Mouse (Mus musculus) left cerebral cortex, postnatal 4 days (tissue): ENCODE measurements around the gene Prtn3. TPM values are rescaled to one million over a fixed set of nuclear protein-coding genes. Genes with fewer than 3 reads are reported as not detected.
A peak's percentile ranks its signal among the peaks of the same experiment; 100 is the strongest.

ENCODE experiments used
- DNase-seq: peaks from one replicate; pipeline ENCODE4 v3.0.0-alpha.2; 2022
- intact Hi-C: fragments of 180-260 bp; cut with DNase I; formaldehyde crosslinking; loops from one replicate; pipeline ENCODE4 v1.15.1; 2025
- total RNA-seq, 2 experiments: library from RNA; stranded (reverse); gene quantifications; 2 replicates each; pipeline ENCODE4 v1.2.3; 2021

The Prtn3 gene
- total RNA-seq: 1 to 10 TPM; 6.9 to 7.0 TPM

DNA sequence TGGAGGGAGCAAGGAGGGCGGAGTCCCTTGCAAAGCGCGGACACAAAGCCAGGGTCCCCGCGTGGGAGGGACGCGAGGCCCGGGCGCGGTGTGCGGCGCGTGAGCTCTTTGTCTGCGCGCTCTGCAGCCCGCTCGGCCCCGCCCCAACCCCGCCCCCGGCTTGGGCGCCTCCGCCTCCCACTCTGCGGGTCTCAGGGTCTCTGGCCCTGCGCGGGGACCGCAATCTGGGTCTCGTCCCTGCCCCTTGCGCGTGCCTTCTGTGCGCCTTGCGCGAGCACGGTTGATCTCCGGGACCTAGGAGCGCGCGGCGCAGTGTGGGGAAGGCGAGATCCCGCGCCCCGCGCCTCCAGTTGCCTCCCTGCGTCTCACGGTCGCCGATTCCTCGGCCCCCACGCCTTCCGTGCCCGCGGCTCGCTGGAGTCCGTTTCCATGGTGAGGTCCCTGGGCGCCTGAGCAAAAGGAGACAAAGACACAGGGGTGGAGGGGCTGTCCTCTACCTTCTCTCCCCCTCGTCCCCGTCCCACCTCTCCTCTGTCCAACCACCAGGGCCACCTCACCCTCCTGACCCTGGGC, at the start of gene Prtn3, which contains the start of gene Plppr3:
Gene Prtn3 (plus strand): TSS at position 187 of the 573 bp plus-strand sequence.
Gene Plppr3 (minus strand): TSS at position 345 of the 573 bp plus-strand sequence.
- peak; percentile 89 for DNase-seq
- intact Hi-C loops: no loop called here

DNA sequence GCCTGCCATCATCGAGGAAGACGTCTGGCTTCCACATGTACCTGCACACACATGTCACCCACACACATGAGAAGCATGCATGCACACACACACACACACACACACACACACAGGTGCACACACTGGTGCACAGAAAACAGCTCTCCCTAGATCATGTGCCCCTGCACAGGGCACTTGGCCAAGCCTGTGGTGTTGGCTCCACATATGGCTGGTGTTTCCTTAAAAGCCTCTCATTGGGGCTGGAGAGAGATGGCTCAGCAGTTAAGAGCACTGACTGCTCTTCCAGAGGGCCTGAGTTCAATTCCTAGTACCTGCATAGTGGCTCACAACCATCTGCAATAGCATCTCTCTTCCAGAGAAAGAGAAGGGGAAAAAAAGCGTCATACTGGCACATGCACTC, 42.7 kb upstream of the Prtn3 start:
- intact Hi-C loops: loop anchor here (10.0 kb wide), 1 partner anchor 93 kb away; the partner anchor contains the start of genes Arid3a and R3hdm4
- DNase-seq: no peak

DNA sequence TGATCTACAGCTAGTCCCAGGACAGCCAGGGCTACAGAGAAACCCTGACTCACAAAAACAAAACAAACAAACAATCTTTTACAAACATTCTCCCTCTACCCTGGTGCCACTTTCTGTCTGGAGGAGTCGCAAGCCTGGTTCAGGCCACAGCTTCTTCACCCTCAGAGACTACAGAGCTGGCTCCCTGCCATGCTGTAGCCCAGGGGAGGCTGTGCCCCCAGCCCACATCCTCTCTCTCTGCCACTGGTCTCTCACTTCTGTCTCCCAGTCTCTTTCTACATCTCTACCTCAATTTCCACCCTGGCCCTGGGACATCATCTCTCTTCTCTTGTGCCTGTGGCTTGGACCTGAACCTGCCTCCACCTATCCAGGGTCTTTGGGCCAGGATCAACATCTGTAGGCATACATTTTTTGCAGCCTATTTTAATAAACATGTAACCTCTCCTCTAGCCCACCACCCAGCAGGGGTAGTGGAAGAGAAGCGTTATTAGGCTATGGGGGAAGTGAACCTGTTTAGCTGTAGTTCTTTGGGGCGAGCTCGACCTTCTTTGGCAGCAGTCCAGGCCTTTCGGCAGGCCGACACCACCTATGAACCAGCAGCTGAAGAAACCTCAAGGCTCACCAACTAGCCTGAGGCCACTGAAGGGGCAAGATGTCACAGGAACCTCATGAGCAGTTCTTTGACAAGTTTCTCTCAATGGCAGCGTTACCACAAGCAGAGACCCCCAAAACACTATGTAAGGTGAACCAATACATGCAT, 42.1 kb upstream of the Prtn3 start:
- DNase-seq: no peak
- intact Hi-C loops: loop anchor here (10.0 kb wide), 1 partner anchor 93 kb away; the partner anchor contains the start of genes Arid3a and R3hdm4

DNA sequence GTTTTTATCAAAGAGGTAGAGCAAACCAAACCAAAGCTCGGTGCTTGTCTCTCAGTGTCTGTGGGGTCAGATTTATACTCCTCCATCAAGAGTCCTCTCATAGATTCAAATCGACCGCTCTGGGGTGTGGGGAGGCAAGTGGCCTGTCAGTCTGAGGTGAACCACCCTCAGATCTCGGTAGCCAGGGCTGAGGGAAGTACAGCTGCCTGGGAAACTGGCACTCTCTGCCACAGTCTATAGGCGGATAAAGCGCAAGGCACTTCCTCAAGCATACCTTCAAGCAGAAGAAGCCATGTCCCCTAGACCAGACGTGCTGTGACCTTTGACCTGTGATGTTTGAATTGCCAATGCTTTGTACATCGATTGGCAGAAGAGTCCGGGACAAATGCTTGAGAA, 41.5 kb upstream of the Prtn3 start:
- no peak for DNase-seq
- intact Hi-C loops: loop anchor here (10.0 kb wide), 1 partner anchor 92 kb away; the partner anchor contains the start of genes Arid3a and R3hdm4

DNA sequence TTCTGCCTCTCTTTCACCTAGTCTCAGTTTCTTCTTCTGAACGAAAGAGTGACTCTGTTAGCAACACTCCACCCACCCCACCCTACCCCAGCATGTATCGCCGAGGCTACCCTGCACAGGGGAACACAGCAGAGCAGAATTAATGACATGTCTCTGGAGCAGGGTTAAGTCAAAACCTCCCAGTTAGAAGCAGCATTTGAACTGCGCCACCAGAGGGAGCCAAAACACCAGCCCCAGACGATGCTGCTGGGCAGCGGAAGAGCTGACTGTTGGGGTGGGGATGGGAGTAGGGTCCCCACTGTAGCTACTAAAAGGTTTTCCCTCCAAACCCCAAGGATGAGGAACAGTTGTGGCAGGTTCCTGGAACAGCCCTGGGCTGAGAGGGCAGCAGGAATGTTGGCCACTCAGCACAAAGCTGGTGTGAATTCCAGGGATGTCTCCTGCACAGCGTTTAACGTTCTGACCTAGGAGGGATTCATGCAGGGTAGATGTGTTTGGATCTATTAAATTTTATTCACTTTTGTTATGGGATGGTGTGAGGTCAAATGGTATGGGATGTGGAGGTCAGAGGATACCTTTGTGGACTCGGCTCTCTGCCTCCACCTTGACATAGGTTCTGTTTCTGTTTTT, 39.4 kb upstream of the Prtn3 start:
- intact Hi-C loops: loop anchor here (10.0 kb wide), 1 partner anchor 90 kb away; the partner anchor contains the start of genes Arid3a and R3hdm4
- DNase-seq: peak; percentile 84

DNA sequence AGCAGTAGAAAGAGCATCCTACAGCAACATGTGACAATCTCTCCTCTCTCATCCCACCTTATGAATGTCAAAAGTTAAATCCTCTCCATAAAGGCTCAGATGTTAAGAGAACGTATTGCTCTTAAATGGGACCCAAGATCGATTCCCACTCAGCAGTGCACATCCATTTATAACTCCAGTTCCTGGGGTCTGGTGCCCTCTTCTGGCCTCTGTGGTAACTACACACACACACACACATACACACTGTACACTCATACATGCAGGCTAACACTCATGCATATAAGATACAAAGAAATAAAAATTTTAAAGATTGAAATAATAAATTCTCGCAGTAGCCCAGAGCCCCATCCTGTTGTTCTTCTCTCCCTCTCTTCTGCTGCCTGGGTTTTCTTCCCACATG, 37.4 kb upstream of the Prtn3 start:
- DNase-seq: no peak
- intact Hi-C loops: loop anchor here (10.0 kb wide), 1 partner anchor 88 kb away; the partner anchor contains the start of genes Arid3a and R3hdm4

DNA sequence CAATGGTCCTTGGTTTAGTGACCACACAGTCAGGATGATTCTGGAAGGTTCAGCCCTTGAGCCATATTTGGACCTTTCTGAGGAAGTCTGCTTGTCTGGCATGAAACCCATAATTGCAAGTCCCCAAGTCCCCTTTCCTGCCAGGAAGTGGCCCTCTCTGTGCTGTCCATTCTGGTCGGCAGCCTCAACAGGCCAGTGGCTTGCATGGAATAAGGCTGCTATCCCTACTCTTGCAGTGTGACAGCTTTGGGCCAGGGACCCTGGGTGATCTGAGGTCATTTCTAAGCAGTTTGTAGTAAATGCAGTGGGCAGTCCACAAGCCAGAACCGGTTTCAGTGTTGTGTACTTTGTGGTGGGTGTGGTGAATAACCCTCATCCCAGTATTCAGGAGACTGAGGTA, 36.1 kb upstream of the Prtn3 start:
- DNase-seq: no peak
- intact Hi-C loops: loop anchor here (10.0 kb wide), 1 partner anchor 87 kb away; the partner anchor contains the start of genes Arid3a and R3hdm4

DNA sequence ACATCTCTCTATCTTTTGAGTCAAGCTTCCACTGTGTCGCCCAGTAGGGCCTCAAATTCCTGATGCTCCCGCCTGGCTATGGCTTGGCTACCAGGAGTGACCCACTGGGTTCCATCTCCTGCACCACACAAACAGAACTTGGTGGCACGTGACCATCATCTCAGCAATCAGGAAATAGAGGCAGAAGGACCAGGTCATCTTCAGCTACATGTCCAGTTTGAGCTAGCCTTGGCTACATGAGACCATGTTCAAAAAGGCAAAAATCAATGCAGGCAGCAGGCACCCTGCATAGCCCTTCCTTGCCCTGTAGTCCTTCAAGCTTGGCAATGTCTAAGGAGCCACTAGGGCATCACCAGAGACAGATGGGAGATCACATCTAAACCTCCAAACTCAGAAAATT, 34.2 kb upstream of the Prtn3 start:
- DNase-seq: no peak
- intact Hi-C loops: no loop called here

DNA sequence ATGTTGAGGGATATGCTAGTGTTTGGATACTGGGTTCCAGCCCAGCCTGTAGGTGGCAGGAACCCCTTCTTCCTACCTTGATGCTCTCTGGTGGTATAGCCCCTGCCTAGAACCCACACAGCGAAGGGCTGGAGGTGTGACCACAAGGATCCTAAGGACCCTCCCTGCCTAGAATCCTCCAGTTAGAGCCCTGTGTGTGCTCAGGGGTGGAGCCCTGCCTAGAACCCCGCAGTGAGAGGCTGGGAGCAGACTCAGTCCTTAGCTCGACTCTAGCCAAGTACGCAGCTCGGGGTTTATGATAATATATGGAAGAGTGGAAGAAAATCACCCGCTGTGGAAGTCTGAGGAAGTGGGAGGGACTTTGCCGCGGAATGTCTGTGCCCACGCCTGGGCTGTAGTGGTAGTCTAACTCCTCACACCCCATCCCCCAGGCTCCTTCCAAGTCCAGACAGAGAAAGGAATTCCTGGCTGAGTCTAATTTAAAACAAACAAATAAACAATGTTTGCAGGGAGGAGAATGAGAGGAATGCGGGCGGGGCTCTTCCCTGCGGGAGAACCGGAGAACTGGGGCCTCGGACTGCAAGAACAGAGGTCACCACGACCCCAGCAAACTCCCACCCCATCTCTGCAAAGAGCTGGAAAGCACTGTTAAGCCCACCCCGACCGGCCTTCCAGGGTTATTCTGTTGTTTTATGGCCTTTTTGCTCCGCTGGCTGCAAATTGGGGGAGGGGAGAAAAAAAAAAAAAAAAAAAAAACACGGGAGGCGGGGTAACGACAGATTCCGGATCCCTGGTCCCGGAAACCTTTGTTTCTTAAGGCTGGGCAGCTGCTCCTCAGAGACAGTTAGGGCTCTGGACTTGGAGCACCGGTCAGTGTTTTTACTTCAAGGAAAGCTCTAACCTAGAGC, 33.4 kb upstream of the Prtn3 start:
- intact Hi-C loops: no loop called here
- no peak for DNase-seq

DNA sequence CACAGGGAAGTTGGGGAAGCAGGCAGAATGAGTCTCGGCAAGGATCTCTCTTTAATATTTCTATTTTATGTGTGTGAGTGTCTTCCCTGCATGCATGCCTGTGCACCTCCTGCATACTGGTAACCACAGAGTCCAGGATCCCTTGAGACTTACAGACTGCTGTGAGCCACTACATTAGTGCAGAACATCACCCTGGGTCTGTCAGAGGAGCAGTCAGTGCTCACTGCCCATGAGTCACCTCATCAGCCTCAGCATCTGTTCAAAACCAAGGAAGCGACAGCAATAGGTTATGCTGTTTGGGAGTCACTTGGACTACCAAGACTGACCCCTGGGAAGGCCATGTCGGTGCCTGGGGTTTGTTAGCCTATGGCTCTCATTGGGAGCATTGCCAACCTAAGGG, 32.0 kb upstream of the Prtn3 start:
- no peak for DNase-seq
- intact Hi-C loops: no loop called here

DNA sequence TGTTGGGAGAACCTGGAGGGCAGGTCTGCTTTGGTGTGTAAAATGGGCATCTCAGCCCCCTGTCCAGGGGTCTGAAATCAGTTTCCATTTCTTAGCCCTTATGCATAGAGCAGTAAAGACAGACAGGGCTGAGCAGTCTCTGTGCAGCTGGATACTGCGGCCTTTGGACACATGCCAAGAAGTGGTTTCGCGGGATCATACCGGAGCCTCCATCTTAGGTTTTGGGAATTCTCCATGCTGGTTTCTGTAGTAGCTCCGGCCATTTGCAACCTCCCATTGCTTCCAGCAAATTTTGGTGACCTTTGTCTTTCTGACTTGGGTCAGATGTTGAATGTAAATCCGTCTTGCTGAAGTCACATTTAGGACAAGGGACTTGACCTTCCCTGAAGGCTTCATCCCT, 30.8 kb upstream of the Prtn3 start:
- intact Hi-C loops: no loop called here
- peak; percentile 58 for DNase-seq

DNA sequence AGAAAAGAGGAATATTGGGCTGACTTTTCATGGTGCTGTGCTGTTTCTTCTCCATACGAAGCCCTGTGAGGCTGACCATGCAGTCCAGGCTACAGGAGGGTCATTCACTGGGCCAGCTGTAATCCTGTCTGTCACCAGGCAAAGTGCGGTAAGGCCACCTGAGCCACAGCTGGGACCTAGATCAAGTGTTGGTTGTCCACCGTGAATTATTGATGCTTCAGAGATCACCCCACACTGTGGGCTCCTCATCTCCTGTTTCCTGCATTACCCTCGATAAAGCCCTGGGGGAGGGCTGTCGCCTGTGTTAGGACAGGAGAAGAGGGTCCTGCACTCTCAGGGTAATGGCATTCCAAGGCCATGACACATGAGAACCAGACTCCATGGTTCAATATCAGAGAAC, 27.7 kb upstream of the Prtn3 start:
- intact Hi-C loops: no loop called here
- no peak for DNase-seq

DNA sequence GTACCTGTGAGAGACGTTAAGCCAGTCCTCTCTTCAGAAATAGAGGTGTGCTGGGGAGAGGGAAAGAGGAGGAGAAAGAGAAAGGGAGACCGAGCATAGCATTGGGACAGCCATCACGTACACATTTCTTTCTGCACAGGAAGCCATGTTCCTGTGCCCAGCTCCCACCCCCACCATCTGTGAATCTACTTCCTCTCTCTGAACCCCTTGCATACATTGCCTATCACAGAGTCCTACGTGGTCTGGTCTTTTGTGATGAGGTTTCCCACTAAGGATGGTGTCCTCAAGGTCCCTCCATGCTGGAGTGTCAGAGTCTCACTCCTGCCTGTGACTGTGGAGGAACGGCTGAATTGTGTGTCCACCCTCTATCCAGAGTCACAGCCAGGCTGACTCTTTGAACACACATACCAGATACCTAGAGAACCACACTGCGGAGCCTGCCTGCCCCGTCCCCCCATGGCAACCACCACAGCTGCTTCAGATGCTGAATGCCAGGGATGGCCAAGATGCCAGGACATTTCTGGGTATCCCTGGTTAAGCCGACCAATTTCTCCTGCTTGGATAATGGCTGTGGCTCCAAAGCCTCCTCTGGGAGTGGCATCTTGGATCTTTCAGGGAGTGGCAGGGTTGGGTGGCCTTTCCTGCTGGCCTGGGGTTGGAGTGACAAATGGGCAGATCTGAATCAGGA, 24.2 kb upstream of the Prtn3 start:
- DNase-seq: no peak
- intact Hi-C loops: no loop called here

DNA sequence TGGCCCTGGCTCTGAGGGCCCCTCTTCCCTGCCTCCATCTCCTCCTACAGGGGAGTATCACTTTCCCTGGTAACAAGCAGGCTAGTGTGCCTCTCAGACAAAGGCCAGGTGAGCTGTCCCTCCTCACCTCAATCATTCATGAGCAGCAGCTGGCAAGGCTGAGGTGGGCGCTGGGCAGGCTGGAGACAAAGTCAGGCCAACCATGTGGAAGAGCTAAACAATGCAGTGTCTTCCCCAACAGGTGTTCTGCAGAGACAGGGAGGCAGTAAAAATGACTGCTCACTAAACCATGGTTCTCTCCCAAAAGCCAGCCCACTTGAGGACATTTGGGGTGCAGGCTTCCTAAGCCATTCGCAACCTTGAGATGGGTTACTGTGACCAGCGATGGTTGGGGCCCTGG, 22.6 kb upstream of the Prtn3 start:
- intact Hi-C loops: no loop called here

DNA sequence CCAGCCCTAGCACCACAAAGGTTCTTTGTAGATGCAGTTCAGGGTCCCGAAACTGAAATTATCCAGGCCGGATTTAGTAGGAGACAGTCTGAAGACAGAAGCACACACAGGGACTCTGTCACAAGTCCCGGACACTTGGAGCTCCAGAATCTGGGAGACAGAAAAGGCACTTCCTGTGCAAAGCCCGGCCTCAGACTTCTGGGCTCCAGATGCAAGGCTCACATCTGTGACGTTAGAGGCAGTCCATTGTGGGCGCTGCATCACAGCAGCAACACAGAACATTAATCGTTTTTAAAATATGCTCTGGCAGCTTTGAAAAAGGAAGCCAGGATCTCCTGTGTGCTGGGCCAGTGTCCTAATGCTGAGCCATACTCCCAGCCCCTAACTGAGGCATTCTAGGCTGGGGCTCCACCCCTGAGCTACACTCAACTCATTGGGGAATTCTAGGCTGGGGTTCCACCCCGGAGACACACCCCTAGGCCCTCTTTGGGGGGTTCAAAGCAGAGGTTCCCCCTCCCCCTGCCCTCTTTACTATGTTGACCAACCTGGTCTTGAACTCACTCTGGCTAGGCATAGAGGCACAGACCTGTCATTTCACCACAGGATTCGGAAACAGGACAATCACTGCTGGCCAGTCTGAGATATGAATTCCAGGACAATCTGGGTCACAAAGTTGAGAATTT, 22.0 kb upstream of the Prtn3 start:
- intact Hi-C loops: no loop called here
- no peak for DNase-seq

More for the DNA sequence above, 22.6 kb upstream of the Prtn3 start:
- no peak for DNase-seq

DNA sequence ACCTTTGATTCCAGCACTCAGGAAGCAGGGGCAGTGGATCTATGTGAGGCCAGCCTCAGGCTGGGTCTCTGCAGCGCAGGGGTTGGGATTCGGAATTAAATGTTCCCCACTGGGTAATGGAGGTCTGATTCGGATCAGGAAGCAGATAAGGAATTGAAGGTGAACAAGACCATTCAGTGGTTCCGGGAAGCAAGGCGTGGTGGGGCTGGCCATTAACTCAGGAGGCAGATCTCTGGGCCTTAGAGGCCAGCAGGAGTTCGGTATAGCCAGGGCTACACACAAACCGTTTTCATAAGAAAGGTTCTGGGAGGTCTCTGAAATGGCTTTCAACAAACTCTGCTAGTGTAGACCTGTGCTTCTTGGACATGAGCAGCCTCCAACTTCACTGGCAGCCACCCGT, 21.4 kb upstream of the Prtn3 start:
- no peak for DNase-seq
- intact Hi-C loops: no loop called here

DNA sequence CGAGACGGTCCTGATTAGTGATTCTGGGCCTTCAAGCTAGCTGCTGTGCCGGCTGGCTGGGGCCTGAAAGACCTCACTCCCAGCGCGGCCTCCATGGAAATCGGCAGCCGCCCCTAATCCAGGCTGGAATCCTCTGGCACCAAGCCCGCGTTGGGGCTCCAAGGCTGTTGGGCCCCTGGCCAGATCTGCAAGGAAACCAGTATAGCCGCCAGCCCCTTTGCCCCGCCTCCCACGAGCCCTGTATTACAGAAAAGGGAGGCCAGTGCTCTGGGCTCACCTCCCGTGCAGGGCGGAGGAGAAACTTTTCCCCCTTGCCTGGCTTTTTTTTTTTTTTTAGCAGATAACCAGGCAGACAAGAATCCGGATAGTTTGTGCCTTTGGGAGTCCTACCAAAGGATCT, 20.9 kb upstream of the Prtn3 start:
- intact Hi-C loops: no loop called here
- peak; percentile 99 for DNase-seq

DNA sequence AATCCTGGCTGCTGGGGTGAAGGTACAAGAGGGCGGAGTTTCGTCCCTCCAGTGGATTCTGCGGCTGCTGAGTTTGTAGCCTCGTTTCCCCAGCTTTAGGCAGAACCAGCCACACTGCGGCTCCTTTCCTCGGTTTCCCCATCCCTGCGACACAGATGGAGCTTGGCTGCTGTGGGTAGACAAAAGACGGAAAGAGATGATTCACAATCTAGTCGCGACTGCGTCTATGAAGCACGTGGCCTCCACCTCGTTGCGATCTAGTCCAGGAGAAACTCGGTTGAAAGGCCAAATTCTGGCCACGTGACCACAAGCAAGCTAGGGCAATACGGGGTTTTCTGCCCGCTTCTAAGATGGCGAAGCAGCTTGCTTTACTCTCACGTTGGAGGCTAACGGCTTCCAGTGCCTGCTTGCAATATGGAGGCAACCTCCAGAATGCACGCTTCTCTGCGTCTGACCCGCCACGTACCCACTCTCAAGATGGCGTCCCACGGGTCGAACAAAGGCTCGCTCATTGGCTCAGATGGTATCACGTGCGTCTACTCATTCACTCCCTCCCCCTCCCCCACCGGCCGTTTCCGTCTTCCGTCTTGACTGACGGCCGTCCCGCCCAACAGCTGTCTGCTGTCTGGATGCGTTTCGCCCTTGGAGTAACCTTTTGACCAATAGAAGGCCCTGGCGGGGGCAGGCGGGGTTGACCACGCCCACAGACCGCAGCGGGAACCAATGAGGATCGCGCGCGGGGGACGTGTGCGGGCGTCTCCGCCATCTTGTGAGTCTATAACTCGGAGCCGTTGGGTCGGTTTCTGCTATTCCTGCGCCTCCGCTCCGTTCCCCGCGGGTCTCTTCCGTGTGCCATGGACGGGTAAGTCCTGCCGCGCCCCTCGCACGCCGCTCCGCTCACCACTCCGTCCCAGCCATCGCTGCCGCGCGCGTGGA, 20.1 kb upstream of the Prtn3 start, which contains the start of gene Ptbp1:
Gene Ptbp1 (plus strand): TSS at position 568 of the 936 bp plus-strand sequence.
- peak; percentile 100 for DNase-seq
- intact Hi-C loops: no loop called here
